Mouse (Mus musculus) ovary, postnatal 36 days (tissue): ENCODE results near the gene Hist1h2aa.
A peak's percentile ranks its signal among the peaks of the same experiment; 100 is the strongest.

ENCODE experiments used
- DNase-seq: peaks from one replicate; pipeline ENCODE4 v3.0.0; 2022; ENCODE audit warnings: low spot score, mixed read lengths

Gene Hist1h2aa

GRCm38 (mm10) chr13:23934211-23934520 is at the start of gene Hist1h2aa:
Gene Hist1h2aa, plus strand, starts transcription at chr13:23934462.
- DNase-seq: no peak

GRCm38 (mm10) chr13:23885540-23885939 is 48.7 kb upstream of the Hist1h2aa start:
- DNase-seq: no peak

GRCm38 (mm10) chr13:23887026-23887725 is 47.1 kb upstream of the Hist1h2aa start:
- DNase-seq: no peak

GRCm38 (mm10) chr13:23889011-23889605 is 45.2 kb upstream of the Hist1h2aa start:
- DNase-seq: no peak

- DNase-seq: no peak
These were observed 41.5 kb upstream of the Hist1h2aa start for GRCm38 (mm10) chr13:23892592-23893268.

- DNase-seq: no peak
These were observed 41.0 kb upstream of the Hist1h2aa start for GRCm38 (mm10) chr13:23893269-23893593.

GRCm38 (mm10) chr13:23898242-23898641 is 36.0 kb upstream of the Hist1h2aa start:
- no peak for DNase-seq

GRCm38 (mm10) chr13:23906906-23907305 is 27.4 kb upstream of the Hist1h2aa start:
- no peak for DNase-seq

- DNase-seq: no peak
These were observed 24.1 kb upstream of the Hist1h2aa start for GRCm38 (mm10) chr13:23910121-23910520.

- DNase-seq: no peak
These were observed 22.9 kb upstream of the Hist1h2aa start for GRCm38 (mm10) chr13:23911335-23911734.

GRCm38 (mm10) chr13:23913791-23914306 is 20.4 kb upstream of the Hist1h2aa start:
- DNase-seq: no peak

GRCm38 (mm10) chr13:23914376-23915167 is 19.7 kb upstream of the Hist1h2aa start, which contains the start of gene Slc17a4:
Gene Slc17a4, minus strand, starts transcription at chr13:23915009.
- DNase-seq: no peak

- no peak for DNase-seq
These were observed 18.1 kb upstream of the Hist1h2aa start for GRCm38 (mm10) chr13:23916132-23916531.

- DNase-seq: no peak
These were observed 16.6 kb upstream of the Hist1h2aa start for GRCm38 (mm10) chr13:23917674-23918073.

- no peak for DNase-seq
These were observed 8.5 kb upstream of the Hist1h2aa start for GRCm38 (mm10) chr13:23925792-23926191.

- DNase-seq: no peak
These were observed 5.6 kb upstream of the Hist1h2aa start for GRCm38 (mm10) chr13:23928637-23929036.

- DNase-seq: no peak
These were observed 3.8 kb upstream of the Hist1h2aa start for GRCm38 (mm10) chr13:23930461-23930860.

- no peak for DNase-seq
These were observed 3.4 kb upstream of the Hist1h2aa start for GRCm38 (mm10) chr13:23930904-23931303.

- no peak for DNase-seq
These were observed 646 bp upstream of the Hist1h2aa start, which contains the start of gene Hist1h2ba for GRCm38 (mm10) chr13:23933421-23934210. Gene Hist1h2ba, minus strand, starts transcription at chr13:23934156.

- DNase-seq: peak; percentile 31
These were observed 4.4 kb downstream of the Hist1h2aa start for GRCm38 (mm10) chr13:23938699-23939098.

- no peak for DNase-seq
These were observed 6.0 kb downstream of the Hist1h2aa start for GRCm38 (mm10) chr13:23940291-23940690.
